Mouse (Mus musculus) Muller cell, postnatal 12 days (primary cell): Measurements from ENCODE around the gene Tdrkh.

Experiments
- DNase-seq: peaks from one replicate; pipeline ENCODE4 v3.0.0-alpha.2; 2015; ENCODE audit errors: inconsistent ontology term

Gene Tdrkh

GRCm38 (mm10) chr3:94389420-94389819, 23.7 kb upstream of the Tdrkh start:
- no peak for DNase-seq

DNA sequence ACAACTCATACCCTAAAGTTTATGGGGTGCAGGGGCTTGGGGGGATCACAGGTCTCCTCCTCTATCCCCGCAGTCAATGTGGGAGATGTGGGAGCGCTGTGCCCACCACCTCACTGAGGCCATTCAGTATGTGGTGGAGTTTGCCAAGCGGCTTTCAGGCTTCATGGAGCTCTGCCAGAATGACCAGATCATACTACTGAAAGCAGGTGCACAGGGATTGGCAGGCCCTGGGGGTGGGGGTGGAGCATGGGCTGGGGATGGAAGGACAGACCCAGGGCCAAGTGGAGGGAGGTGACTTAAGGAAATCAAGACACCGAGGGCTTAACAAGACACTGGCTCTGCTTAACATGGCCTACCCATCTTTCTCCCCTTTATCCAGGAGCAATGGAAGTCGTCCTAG, 22.1 kb upstream of the Tdrkh start:
- no peak for DNase-seq

- no peak for DNase-seq
Observed at GRCm38 (mm10) chr3:94392128-94392527, 20.9 kb upstream of the Tdrkh start.

- no peak for DNase-seq
Observed at GRCm38 (mm10) chr3:94393049-94393448, 20.0 kb upstream of the Tdrkh start.

- no peak for DNase-seq
Observed at GRCm38 (mm10) chr3:94396336-94396735, 16.7 kb upstream of the Tdrkh start.

- no peak for DNase-seq
Observed at GRCm38 (mm10) chr3:94396851-94397250, 16.2 kb upstream of the Tdrkh start.

- DNase-seq, result no peak
Observed at GRCm38 (mm10) chr3:94398217-94398616, 14.9 kb upstream of the Tdrkh start, which contains the start of gene Lingo4. Gene Lingo4 (plus strand): TSS chr3:94398517.

DNA sequence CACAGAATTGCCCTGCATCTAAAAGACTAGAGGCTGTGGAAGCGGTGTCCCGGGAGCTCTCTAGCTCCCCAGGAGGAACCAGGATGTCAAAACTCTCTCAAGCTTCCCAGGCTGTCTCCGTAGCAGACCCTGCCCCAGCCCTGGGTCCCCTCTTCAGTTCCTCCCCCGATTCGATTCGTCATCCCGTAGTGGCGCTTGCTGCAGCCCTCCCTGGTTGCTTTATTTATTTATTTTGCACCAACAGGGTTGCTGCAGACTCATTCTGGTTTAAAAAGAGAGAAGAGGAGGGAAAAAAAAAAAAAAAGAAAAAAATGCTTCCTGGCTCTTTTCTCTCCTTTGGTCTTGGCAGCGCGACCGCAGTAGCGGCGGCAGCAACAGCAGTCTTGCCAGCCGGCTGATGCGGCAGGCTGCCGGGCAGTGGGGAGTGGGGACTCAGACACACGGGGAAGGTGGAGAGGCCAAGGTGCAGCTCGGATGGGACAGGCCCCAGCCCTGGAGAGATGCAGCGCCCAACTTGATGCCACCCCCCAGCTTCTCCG, 14.1 kb upstream of the Tdrkh start:
- peak; percentile 81 for DNase-seq

- DNase-seq, result no peak
Observed at GRCm38 (mm10) chr3:94399663-94400310, 13.3 kb upstream of the Tdrkh start.

DNA sequence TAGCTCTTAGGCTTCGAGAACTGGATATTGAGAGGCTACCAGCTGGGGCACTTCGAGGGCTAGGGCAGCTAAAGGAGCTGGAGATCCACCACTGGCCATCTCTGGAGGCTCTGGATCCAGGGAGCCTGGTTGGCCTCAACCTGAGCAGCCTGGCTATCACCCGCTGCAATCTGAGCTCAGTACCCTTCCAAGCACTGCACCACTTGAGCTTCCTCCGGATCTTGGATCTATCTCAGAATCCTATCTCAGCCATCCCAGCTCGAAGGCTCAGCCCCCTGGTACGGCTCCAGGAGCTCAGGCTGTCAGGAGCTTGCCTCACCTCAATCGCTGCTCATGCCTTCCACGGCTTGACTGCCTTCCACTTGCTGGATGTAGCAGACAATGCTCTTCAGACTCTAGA, 10.6 kb upstream of the Tdrkh start:
- no peak for DNase-seq

DNA sequence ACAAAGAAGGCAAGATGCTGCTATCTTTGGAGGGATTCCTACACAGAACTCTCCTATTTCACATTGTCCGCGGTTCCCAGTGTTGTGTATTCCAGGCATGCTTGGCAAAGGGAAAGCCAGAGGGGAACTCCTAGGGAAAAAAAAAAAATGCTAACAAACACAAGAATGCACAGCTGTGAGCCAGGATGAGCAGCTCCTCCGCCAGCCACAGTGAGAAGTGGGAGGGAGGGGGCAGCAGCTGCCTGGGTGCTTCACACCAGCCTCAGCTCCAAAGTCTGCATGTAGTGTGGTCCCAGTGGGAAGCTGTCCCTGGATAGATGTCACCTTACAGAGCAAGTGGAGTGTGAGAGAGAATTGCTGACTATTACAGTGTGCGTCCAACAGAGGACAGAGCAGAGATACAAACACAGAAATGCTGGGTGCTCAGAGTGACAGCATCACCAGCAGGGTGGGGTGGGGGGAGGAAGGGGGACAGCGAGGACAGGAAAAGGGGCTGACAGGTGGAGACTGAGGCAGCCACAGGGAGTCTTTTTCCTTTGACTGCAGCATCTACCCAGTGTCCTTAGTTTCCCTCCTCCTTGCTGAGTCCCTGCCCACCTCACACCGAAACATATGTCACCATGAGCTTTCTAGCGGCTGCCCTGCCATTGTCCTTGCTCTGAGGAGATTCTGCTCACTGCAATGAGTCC, 8.6 kb upstream of the Tdrkh start:
- peak; percentile 65 for DNase-seq

DNA sequence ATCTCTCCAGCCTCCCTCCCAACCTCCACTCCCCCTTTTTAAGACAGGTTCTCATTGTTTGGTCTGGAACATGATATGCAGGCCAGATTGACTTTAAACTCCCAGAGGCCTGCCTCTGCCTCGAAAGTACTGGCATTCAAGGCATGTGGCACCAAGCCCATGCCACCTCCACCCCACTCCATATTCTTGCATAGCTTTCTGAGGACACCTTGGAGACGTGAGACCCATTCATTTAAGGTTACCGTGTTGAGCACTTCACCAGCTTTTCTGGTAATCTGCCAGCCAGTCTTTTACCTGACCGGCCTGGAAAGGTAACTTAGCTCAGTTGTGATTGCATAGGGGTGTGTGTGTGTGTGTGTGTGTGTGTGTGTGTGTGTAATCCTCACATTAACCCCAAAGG, 7.5 kb upstream of the Tdrkh start:
- DNase-seq, result no peak

GRCm38 (mm10) chr3:94412530-94412929, 543 bp upstream of the Tdrkh start:
- DNase-seq, result no peak

DNA sequence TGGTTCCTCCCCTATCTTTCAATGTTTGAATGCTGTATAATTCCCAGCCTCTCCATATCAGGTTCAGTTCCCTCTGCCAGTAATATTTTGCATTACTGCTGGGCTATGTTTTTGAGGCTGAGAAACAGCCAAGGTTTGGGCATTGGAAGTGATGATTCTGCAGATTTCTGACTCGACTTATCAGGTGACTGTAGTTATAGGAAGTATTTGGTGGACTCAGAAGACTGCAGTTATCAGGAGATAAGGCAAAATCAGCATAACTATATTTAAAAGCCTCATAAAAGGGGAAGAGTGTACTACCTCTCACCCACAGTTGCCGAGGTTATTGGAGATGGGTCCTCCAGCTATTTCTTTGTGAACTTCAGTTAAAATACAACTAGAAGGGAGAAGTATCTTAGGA, 17.9 kb downstream of the Tdrkh start:
- no peak for DNase-seq

DNA sequence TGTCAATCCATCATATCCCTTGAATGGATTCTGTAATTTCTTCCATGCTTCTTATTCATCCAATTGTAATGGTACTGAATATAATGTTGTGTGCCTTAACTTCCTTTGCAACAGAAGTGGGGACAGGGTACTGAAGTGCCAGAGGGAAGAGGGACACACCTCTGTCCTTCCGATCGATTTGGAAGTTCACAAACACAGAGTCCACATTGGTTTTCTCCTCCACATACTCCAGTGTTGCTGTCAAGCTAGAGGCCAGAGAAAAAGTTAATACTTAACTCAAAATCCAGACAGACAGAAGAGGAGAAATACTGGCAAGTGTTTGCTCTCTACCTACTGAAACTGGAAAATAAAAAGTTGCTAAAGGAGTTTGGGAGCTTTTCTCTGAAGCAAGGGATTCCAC, 21.2 kb downstream of the Tdrkh start:
- no peak for DNase-seq

DNA sequence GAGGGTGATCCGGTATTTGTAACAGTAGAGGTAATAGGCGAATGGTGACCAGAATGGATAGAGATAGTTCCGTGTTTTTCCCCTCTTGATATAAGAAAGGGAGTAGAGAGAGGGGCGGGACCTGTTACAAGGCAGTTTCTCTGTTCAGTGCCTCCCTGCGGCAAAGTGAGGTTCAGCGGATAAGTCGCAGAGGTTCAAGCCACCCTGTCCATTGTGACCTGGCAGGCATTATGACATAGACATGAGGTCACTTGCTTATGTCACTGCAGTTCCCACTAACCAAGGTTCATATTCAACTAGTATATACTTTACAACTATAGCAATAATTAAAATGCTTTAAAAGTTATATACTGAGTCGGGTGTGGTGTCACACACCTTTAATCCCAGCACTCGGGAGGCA, 23.3 kb downstream of the Tdrkh start:
- no peak for DNase-seq

DNA sequence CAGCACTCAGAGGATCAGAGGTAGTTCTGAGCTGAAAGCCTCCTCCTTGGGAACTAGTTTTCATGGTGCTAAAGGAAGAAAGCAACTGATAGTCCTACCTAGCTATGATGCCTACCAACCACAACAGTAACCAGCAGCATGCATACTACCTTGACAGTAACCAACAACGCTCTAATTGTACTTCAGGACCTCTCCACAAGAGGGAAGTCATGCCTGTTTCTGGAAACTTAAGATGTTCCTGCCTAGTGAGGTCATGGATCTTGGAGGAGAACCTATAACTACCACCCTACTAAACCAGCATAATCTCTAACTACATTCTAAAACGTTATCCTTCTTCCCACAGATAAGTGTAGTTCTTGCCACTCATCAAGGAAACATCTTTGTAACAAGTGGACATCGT, 28.1 kb downstream of the Tdrkh start:
- DNase-seq, result no peak

GRCm38 (mm10) chr3:94442951-94443596, 30.0 kb downstream of the Tdrkh start, which contains the start of gene Mrpl9:
Gene Mrpl9 (plus strand): TSS chr3:94443318.
- DNase-seq, result peak; percentile 94

DNA sequence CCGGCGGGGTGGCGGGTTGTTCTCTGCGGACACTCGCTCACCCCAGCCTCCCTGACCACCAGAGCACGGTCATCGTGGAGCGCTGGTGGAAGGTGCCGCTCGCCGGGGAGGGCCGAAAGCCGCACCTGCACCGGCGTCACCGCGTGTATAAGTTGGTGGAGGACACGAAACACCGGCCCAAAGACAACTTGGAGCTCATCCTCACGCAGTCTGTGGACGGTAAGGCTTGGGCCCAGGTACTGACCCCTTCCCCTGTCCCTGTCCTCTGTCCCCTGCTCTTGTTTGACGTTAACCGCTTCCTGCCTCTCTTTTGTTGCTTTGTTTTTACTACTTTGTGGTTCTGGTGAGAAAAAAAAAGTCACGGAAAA, 30.5 kb downstream of the Tdrkh start, which contains the start of gene Oaz3:
Gene Oaz3, minus strand, starts transcription at position 319 of the 368 bp plus-strand sequence.
- no peak for DNase-seq

DNA sequence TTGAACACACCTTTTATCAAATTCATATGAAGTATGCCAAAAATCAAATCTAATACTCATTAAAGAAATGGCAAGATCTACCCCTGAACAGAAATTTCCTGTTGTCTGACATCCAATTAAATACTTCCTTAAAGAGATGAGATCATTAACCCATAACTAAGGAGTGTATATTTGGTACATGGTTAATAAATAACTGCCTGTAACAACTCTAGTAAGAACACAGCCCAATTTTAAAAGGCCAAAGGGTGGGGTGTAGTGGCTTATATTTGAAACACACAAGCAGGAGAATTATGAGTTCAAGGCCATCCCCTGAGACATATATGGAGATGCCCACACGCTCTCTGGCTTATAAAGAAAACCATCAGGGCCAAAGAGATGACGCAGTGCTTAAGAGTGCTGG, 36.3 kb downstream of the Tdrkh start:
- DNase-seq, result no peak

- DNase-seq, result peak; percentile 92
Observed at GRCm38 (mm10) chr3:94456529-94457000, 43.5 kb downstream of the Tdrkh start.

GRCm38 (mm10) chr3:94457055-94457454, 44.0 kb downstream of the Tdrkh start:
- DNase-seq, result no peak

DNA sequence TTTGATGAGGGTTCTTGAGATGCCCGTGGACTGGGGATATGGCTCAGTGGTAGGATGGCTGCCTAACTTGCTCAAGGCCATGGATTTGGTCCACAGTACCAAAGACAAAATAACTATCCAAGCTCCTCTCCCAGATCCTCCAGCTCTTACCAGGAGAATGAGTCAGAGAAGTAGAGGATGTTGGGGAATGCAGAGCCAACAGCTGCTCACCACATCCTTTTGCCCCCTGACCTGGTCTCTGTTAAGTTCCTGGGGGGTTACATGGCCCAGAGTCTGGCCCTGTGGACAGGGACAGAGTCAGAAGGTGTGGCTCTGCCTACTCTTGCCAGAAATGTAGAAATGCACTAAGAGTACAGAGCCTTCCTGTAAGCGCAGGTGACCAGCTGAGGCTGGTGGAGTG, 46.8 kb downstream of the Tdrkh start:
- no peak for DNase-seq
